19 mouse cellular contexts compared by ENCODE assay signal in the genomic region with DNA sequence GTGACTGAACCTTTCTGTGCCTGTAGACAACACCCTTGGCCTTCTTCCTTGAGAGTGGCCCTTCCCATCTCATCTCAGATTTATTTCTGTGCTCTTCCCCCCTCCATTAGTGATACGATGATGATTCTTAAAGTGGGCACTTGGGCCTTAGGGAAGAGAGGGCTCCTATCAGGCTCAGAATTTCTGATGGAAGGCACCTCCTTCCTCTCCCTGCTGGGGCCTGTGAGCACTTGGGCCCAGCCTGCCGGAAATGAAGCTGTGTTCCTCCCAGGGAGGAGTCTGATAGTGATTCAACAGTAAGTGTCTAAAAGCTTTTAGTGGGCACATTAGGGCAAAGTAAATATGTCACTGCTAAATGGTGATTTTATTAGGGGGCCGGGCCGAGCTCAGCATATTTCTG.
DNase-seq lines count a peak whose midpoint lies in the region; ATAC-seq and TF ChIP-seq lines count a peak whose summit lies in the region.
"Had no signal": no experiment of that assay in that cellular context is flagged by ENCODE, and none has a peak within 500 bp of the region (broad histone marks: within the 10 kb centered on the region; RNA-seq: fewer than 3 reads in every experiment).

No protein-coding gene starts in this region.

- H3K27ac ChIP-seq in heart, embryonic 15.5 days, result 0 out of 2 replicates have a peak overlapping the region, but pooled peaks have one; percentile 18
- H3K27ac ChIP-seq in spleen, adult 2 months (ENCODE audit: insufficient read depth, low read length), result peak overlapping the region; percentile 26; the same call in 1 of the 2 replicates
- no peak overlapping the region for H3K27ac ChIP-seq in forebrain, embryonic 11.5 days (ENCODE audit: low read depth, low read length)
- H3K27ac ChIP-seq: liver, embryonic 15.5 days; midbrain, embryonic 13.5 days had no signal

- peak; percentile 39 for DNase-seq in CD4-positive, CD25-positive, alpha-beta regulatory T cell, adult 2 months (ENCODE audit: low read depth, low spot score)
- no peak for DNase-seq in heart, postnatal 25 days (ENCODE audit: low spot score)
- no peak for DNase-seq in spleen, adult 2 months (ENCODE audit: low read depth in 1 of 2, low spot score in 2 of 2)
- DNase-seq in spleen, postnatal 36 days (ENCODE audit: low spot score in 2 of 2), result no peak
- no peak for DNase-seq in urinary bladder, postnatal 14 days (ENCODE audit: low spot score)
- DNase-seq in forebrain, embryonic 11.5 days (ENCODE audit: low spot score), result no peak
- DNase-seq: adrenal gland, postnatal 14 days; cerebellum, adult 9-11 months; embryo, embryonic 11 days; forebrain, postnatal 0 days; gastrocnemius, postnatal 10 days; kidney, adult 8-10 months; lung, postnatal 14 days had no signal

- peaks cover 54% of the 10 kb centered on the region for H3K4me1 ChIP-seq in heart, embryonic 15.5 days (replicated peaks)
- peaks cover 36% of the 10 kb centered on the region; the same call in 1 of the 2 replicates for H3K4me1 ChIP-seq in spleen, adult 2 months (ENCODE audit: control insufficient read depth, insufficient read depth, insufficient read length)
- peaks cover 10% of the 10 kb centered on the region for H3K4me1 ChIP-seq in forebrain, embryonic 11.5 days (replicated peaks; ENCODE audit: control insufficient read depth, insufficient read depth, low read length)

- no peak overlapping the region for H3K4me2 ChIP-seq in heart, embryonic 15.5 days
- no peak overlapping the region for H3K4me2 ChIP-seq in forebrain, embryonic 11.5 days (ENCODE audit: low read depth, low read length, severe bottlenecking)
- H3K4me2 ChIP-seq: limb, embryonic 13.5 days; liver, embryonic 15.5 days; midbrain, embryonic 13.5 days had no signal

- no peak overlapping the region for H3K4me3 ChIP-seq in heart, embryonic 15.5 days
- no peak overlapping the region for H3K4me3 ChIP-seq in spleen, adult 2 months (ENCODE audit: extremely low read depth, insufficient read depth, insufficient read length)
- no peak overlapping the region for H3K4me3 ChIP-seq in forebrain, embryonic 11.5 days (ENCODE audit: low read depth, low read length)
- H3K4me3 ChIP-seq: limb, embryonic 13.5 days; liver, embryonic 15.5 days; midbrain, embryonic 13.5 days; myocyte had no signal

- no peak for ATAC-seq in CD4-positive, CD25-positive, alpha-beta regulatory T cell, adult 4 months
- ATAC-seq in heart, embryonic 15.5 days (replicated peaks; ENCODE audit: insufficient number of reproducible peaks, insufficient read depth, low FRiP score, low read depth), result no peak
- no peak for ATAC-seq in forebrain, embryonic 11.5 days (replicated peaks; ENCODE audit: low FRiP score)
- ATAC-seq: forebrain, postnatal 0 days; midbrain, embryonic 13.5 days had no signal

- intact Hi-C loops in heart, postnatal 25 days (cut with DNase I), result no loop called here

- H3K36me3 ChIP-seq in heart, embryonic 15.5 days, result no peaks in the 10 kb centered on the region
- no peaks in the 10 kb centered on the region for H3K36me3 ChIP-seq in spleen, adult 2 months (ENCODE audit: control insufficient read depth, insufficient read depth, low read length)
- H3K36me3 ChIP-seq in forebrain, embryonic 11.5 days (ENCODE audit: control insufficient read depth, insufficient read depth, low read length), result no peaks in the 10 kb centered on the region
- H3K36me3 ChIP-seq: limb, embryonic 13.5 days; liver, embryonic 15.5 days had no signal

- TF ChIP-seq CTCF in spleen, adult 2 months (IDR thresholded peaks at IDR 0.05; ENCODE audit: extremely low read depth, insufficient read depth, insufficient read length, insufficient replicate concordance), result no peak

- H3K9ac ChIP-seq in heart, embryonic 15.5 days, result no peak overlapping the region
- no peak overlapping the region for H3K9ac ChIP-seq in forebrain, embryonic 11.5 days (ENCODE audit: low read length)
- H3K9ac ChIP-seq: forebrain, postnatal 0 days; limb, embryonic 13.5 days; liver, embryonic 15.5 days; midbrain, embryonic 13.5 days had no signal

- no peaks in the 10 kb centered on the region for H3K9me3 ChIP-seq in heart, embryonic 15.5 days (replicated peaks)
- no peaks in the 10 kb centered on the region for H3K9me3 ChIP-seq in forebrain, embryonic 11.5 days (ENCODE audit: control insufficient read depth, low read length)
- H3K9me3 ChIP-seq: limb, embryonic 13.5 days; liver, embryonic 15.5 days; midbrain, embryonic 13.5 days had no signal

- no peak for TF ChIP-seq POLR2A in spleen, adult 2 months (IDR thresholded peaks at IDR 0.05; ENCODE audit: low read depth, low read length)

- H3K27me3 ChIP-seq in heart, embryonic 15.5 days, result peaks cover 14% of the 10 kb centered on the region; the same call in 1 of the 2 replicates
- H3K27me3 ChIP-seq in spleen, adult 2 months (ENCODE audit: control insufficient read depth, insufficient read depth, low read length), result no peaks in the 10 kb centered on the region
- no peaks in the 10 kb centered on the region for H3K27me3 ChIP-seq in forebrain, embryonic 11.5 days (ENCODE audit: control insufficient read depth, insufficient read depth, low read length)
- H3K27me3 ChIP-seq: limb, embryonic 13.5 days; liver, embryonic 15.5 days; midbrain, embryonic 13.5 days had no signal

- 67% methylated on average over 4 of the region's 4 CpGs for WGBS in heart, embryonic 15.5 days
- WGBS in spleen, adult 2 months, result 85% methylated on average over 4 of the region's 4 CpGs
- WGBS in forebrain, embryonic 11.5 days, result 87% methylated on average over 4 of the region's 4 CpGs
